Mouse (Mus musculus) E14TG2a.4 (cell line): ENCODE measurements at regions not wholly inside any gene's neighbourhood (a gene's known extent, or its start where the extent isn't known, plus 50 kb on each side); places are given as distances from the start of the nearest gene placed in this dataset.

ENCODE experiments used
- CTCF ChIP-seq: conservative IDR thresholded peaks from 2 replicates; pipeline ENCODE4 v1.5.1; 2014; ENCODE audit warnings: low read length
- NANOG ChIP-seq: IDR thresholded peaks from 2 replicates; pipeline ENCODE4 v1.6.1; 2014; ENCODE audit warnings: borderline replicate concordance, low read length, mixed read lengths

DNA sequence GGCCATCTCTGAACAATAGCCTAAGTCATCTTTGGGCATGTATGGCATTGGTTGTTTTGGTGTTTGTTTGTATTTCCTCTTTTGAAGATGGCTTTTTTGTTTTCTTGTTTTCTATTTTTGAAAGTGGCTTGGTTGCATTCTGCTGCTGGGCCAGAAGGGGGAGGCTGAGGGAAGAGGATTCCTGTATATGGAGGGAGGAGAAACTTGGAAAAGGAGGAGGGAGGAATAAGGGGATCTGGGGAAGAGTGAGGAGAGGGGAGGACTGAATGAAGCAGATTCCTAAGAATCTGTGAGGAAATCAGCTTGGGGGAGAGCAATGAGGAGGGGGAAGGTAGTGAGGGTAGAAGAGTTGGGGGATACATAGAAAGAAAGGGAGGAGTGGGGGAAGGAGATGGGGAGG lies 290.0 kb upstream of the Zfp703 start:
- TF ChIP-seq CTCF (peak; percentile 38), NANOG (no peak)
